Mouse (Mus musculus): ENCODE measurements around the gene St8sia4.
"Not testable (repeated sequence)": the region's sequence is repeated elsewhere in the genome, so short reads cannot be mapped to it uniquely, and the experiment has no call there.

DNA sequence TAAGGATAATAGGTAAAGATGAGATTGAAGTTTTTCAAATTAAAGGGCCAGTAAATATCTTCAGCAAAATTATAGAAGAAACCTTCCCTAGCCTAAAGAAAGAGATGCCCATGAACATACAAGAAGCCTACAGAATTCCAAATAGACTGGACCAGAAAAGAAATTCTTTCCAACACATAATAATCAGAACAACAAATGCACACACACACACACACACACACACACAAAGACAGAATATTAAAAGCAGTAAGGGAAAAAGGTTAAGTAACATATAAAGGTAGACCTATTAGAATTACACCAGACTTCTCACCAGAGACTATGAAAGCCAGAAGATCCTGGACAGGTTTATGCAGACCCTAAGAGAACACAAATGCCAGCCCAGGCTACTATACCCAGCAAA lies 112.8 kb downstream of the St8sia4 start:
- not testable (repeated sequence) for TF ChIP-seq CTCF (IDR thresholded peaks at IDR 0.05; ENCODE audit: control insufficient read depth, insufficient read depth, insufficient read length); MAX (IDR thresholded peaks at IDR 0.05); CEBPB (IDR thresholded peaks at IDR 0.05; ENCODE audit: low read depth); USF1 (IDR thresholded peaks at IDR 0.05; ENCODE audit: low read depth); FOSL1 (IDR thresholded peaks at IDR 0.05; ENCODE audit: insufficient read depth, low read length, poor library complexity, severe bottlenecking); MYOD1 (IDR thresholded peaks at IDR 0.05; ENCODE audit: control insufficient read depth, insufficient read length, low read depth); MYOG (IDR thresholded peaks at IDR 0.05; ENCODE audit: control insufficient read depth, extremely low read depth, insufficient read length)

Measured in C2C12 (cell line).